Mouse (Mus musculus) adrenal gland, adult (tissue): ENCODE results near the gene Mrpl39.
A peak's percentile ranks its signal among the peaks of the same experiment; 100 is the strongest.

ENCODE experiments used
- DNase-seq, 2 experiments: peaks; one replicate each; pipeline ENCODE4 v3.0.0; 2022 to 2023; ENCODE audit warnings: low spot score in 1 of 2; ENCODE audit not compliant: inconsistent age in 2 of 2

Gene Mrpl39

GRCm38 (mm10) chr16:84744703-84745490 lies 9.4 kb upstream of the Mrpl39 start:
- DNase-seq: peak in 1 of 2 experiments; percentile 56

- DNase-seq: no peak
Measured at GRCm38 (mm10) chr16:84737358-84737757, 1.8 kb upstream of the Mrpl39 start.

- DNase-seq: no peak
Measured at GRCm38 (mm10) chr16:84734806-84735165, 756 bp downstream of the Mrpl39 start.

DNA sequence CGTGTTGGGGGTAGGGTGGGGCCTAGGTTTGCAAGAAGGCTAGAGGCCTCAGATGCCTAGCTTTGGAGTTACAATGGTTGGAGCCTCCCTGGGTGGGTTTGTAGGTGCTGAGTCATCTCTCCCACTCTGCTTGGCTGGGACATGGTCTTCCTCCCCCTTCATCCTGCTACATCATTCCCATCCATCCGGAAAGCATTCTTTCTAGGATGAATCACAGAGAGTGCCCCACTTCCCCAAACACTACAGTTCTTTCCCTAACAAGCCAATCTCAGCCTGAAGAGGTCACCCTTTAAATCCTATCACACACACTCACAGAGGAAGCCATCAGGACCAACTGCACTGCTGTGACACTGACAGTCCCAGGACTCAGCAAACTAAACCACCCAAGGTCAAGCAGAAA lies 14.9 kb downstream of the Mrpl39 start:
- no peak for DNase-seq

DNA sequence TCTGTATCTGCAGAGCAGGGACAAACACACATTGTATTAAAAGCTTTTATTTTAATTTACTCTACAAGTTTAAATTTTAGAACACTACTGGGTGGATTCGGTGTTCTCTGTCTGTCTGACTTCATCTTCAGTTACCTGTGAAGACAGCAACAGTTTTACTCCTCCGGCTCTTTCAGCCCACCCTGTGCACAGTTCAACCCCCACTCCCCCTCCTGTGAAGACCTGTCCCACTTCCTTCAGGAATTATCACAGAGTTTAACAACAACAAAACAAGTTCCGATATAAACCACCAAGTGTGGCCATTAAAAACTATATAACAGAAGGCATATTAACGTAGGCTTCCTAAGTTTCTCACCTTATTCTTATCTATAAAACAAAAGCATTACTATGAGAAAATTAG lies 17.3 kb downstream of the Mrpl39 start:
- no peak for DNase-seq

- DNase-seq: no peak
Measured at GRCm38 (mm10) chr16:84717618-84718248, 17.8 kb downstream of the Mrpl39 start.

GRCm38 (mm10) chr16:84716724-84717617 lies 18.6 kb downstream of the Mrpl39 start:
- DNase-seq: no peak

DNA sequence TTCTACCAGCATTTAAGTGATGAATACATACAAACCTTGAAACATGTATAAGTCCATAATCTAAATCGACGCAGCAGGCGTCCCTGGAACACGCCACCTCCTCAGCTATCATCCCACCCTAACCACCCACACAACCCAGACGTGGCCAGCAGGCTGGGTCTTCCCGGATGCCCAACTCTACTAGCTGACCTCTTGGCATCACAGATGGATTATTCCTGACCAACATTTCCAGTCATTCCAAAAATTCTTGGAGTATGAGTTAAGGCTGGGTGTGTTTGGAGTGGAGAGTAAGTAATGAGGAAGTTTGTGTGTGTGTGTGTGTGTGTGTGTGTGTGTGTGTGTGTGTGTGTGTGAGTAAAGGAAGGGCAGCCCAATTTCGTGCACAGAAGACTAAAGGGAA lies 19.3 kb downstream of the Mrpl39 start:
- DNase-seq: no peak

DNA sequence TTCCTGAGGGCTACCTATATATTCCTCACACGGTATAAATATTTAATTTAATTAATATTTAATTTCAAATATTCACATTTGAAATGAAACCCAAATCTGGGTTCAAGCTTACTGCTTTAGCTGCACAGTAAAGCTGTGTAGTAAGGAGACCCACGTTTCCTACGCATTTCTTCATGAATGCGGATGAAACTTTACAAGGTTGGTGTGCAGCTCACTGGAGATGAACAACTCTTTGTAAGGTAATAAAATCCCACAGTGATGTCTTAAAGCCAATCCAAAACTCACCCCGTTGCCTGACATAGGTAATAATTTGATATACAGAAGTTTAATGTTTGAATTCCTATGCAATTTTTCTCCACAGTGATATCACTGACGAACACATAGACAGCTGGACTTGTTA lies 20.6 kb downstream of the Mrpl39 start:
- DNase-seq: no peak

DNA sequence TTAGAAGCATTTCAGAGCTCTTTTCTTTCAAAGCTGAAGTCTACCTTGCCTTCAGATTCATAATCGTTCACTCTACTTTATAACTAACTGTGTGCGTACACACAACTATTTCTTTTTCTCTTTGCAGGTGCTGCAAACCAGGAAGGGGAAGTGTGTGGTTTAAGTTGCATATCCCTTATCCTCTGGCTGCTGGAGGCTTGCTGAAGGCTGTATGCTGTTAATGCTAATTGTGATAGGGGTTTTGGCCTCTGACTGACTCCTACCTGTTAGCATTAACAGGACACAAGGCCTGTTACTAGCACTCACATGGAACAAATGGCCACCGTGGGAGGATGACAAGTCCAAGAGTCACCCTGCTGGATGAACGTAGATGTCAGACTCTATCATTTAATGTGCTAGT lies 21.6 kb downstream of the Mrpl39 start:
- DNase-seq: no peak

GRCm38 (mm10) chr16:84713156-84713555 lies 22.4 kb downstream of the Mrpl39 start:
- no peak for DNase-seq

DNA sequence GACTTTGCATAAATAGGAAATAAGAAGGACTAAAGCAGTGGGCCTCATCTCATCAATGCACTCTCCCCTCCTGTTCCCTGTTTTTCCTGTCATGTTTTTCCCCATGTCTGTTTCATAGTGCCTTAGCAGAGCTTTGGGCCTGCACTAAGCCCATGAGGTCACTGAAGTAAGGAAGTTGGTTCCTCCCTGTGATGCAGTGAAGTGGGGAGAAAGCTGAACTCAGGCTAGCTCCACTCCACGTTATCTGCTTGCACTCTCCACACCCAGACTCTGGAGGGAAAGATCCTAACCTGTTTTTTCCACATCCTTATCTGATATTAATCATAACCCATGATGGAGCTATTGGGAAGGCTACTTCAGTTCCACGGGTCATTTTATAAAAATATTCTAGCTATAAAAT lies 26.9 kb downstream of the Mrpl39 start:
- DNase-seq: no peak

GRCm38 (mm10) chr16:84707802-84708201 lies 27.7 kb downstream of the Mrpl39 start:
- DNase-seq: no peak

- no peak for DNase-seq
Measured at GRCm38 (mm10) chr16:84706571-84706970, 29.0 kb downstream of the Mrpl39 start.

- DNase-seq: no peak
Measured at GRCm38 (mm10) chr16:84705507-84705906, 30.0 kb downstream of the Mrpl39 start.

GRCm38 (mm10) chr16:84704661-84705240 lies 30.8 kb downstream of the Mrpl39 start:
- no peak for DNase-seq

DNA sequence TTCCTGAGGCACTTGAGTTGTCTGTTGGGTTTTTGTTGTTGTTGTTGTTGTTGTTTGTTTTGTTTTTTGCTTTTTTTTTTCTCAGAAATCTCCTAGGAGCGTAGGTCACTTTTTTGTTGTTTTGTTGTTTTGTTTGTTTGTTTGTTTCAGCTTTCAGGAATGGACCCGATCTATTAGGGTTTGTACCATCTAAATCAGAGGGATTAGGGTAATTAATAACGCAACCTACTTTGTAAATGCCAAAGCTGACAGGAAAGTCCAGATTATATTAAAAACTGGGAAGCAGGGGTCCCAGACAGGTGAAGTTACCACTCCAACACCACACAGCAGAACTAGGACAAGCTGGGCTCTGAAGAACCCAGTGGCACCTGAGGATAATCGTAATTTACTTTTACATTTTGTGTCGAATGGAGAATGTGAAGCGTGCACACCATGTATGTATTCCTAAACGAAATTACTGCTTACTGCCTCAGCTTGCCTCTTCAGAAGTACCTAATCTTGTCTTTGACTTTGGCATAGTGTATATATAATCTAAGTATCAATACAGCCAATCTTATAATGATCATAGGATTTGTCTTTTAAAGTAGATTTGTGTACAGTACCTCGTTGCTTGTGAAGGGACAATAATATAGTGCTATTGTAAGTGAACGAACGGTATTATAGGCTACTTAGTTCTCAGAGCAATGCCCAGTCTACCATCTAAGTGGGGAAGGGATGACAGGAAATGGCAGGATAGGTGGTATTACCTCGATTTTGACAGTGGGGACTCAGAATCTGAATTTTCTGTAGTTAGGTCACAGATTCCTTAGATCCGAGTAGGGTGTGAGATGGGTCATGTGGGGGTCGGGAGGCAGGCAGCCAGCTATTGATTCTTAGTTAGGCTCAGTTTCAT lies 31.5 kb downstream of the Mrpl39 start:
- DNase-seq: no peak

- DNase-seq: peak; percentile 54 to 83
Measured at GRCm38 (mm10) chr16:84703129-84703768, 32.3 kb downstream of the Mrpl39 start.

- peak; percentile 37 to 75 for DNase-seq
Measured at GRCm38 (mm10) chr16:84702230-84703128, 33.1 kb downstream of the Mrpl39 start.
